In the genomic region with DNA sequence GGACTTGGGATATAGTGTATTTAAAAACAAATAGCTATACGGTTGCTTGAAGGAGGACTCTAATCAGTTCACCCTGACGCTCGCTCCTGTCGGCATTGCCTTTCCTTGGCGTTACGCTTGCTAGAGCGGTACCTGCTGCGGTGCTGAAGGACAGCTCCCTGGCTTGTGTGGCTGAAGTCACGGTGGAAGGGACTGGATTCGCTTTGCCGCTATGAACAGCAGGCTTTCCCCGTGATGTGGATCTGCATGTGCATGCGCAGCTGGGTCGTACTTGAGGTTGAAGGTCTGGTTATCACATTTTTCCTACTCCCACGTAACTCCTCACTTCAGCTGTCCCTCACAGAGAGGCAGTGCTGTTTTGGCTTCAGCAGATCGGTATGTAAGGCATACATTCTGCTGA, we compare ENCODE assay signal across 7 mouse cellular contexts. TPM values are rescaled to one million over a fixed set of nuclear protein-coding genes. Genes with fewer than 3 reads are reported as not detected.
A peak's percentile ranks its signal among the peaks of the same experiment; 100 is the strongest.
DNase-seq lines count a peak whose midpoint lies in the region; ATAC-seq and TF ChIP-seq lines count a peak whose summit lies in the region.

No protein-coding gene starts in this region.

- H3K4me1 ChIP-seq in limb, embryonic 11.5 days (ENCODE audit: control insufficient read depth, insufficient read depth, low read length) = 0 out of 2 replicates have a peak, but pooled peaks cover 5% of the 10 kb centered on the region

- no peaks in the 10 kb centered on the region for H3K36me3 ChIP-seq in limb, embryonic 11.5 days (ENCODE audit: control insufficient read depth, insufficient read depth, low read length)
- H3K36me3 ChIP-seq in myocyte (ENCODE audit: control insufficient read depth, insufficient read depth) = no peaks in the 10 kb centered on the region

- H3K4me2 ChIP-seq in limb, embryonic 11.5 days (ENCODE audit: low read depth, severe bottlenecking) = no peak overlapping the region
- no peak overlapping the region for H3K4me2 ChIP-seq in myocyte (ENCODE audit: low read depth)

- no peak overlapping the region for H3ac ChIP-seq in myocyte (ENCODE audit: control insufficient read depth, insufficient read length)

- no peak for TF ChIP-seq CTCF in Patski (IDR thresholded peaks at IDR 0.05)

- TF ChIP-seq POLR2A in myocyte (IDR thresholded peaks at IDR 0.05; ENCODE audit: insufficient read length, low read depth) = no peak

- no peak overlapping the region for H3K27ac ChIP-seq in limb, embryonic 11.5 days (replicated peaks; ENCODE audit: low read depth, low read length)

- no peak overlapping the region for H3K9ac ChIP-seq in limb, embryonic 11.5 days (ENCODE audit: low read length)

- CTCF ChIA-PET in Patski (lab: Charles Lee) = interaction anchor here (1.1 to 1.2 kb wide), 2 partner anchors 12 to 16 kb away, joined by 3 read pairs; no protein-coding TSS in a partner anchor

- no peaks in the 10 kb centered on the region for H3K9me3 ChIP-seq in limb, embryonic 11.5 days (ENCODE audit: control insufficient read depth, low read length)

- H3K79me2 ChIP-seq in myocyte (ENCODE audit: control insufficient read depth, insufficient read depth) = no peaks in the 10 kb centered on the region

- H3K4me3 ChIP-seq in limb, embryonic 11.5 days (ENCODE audit: low read depth, low read length) = no peak overlapping the region
- no peak overlapping the region for H3K4me3 ChIP-seq in myocyte

- DNase-seq in Patski (ENCODE audit: low read depth, low spot score) = peak; percentile 48
- DNase-seq in brain, adult 2 months (ENCODE audit: low read depth, low spot score) = peak; percentile 81
- DNase-seq in gastrocnemius, adult 18-20 months (ENCODE audit: low spot score) = peak; percentile 17
- peak; percentile 79 for DNase-seq in induced T-regulatory cell, adult 2 months (ENCODE audit: low read depth)
- peak; percentile 97 for DNase-seq in limb, embryonic 11.5 days (ENCODE audit: low spot score)
- DNase-seq in testis, postnatal 10 days (ENCODE audit: low spot score) = peak; percentile 88

- POLR2A ChIA-PET in Patski (lab: Charles Lee) = no interaction called here

- ATAC-seq in Patski = peak; percentile 23
- no peak for ATAC-seq in limb, embryonic 11.5 days (ENCODE audit: insufficient number of reproducible peaks, low FRiP score, low TSS enrichment, low read depth)

- in situ Hi-C loops in Patski (cut with MboI; ENCODE audit: low pct_unique_long_range_greater_than_20kb) = no loop called here

- peaks cover 10% of the 10 kb centered on the region for H3K27me3 ChIP-seq in Patski
- H3K27me3 ChIP-seq in limb, embryonic 11.5 days (ENCODE audit: control insufficient read depth, insufficient read depth, low read length) = peaks cover 25% of the 10 kb centered on the region
- H3K27me3 ChIP-seq in myocyte (ENCODE audit: control insufficient read depth, insufficient read depth, insufficient read length) = peaks cover 53% of the 10 kb centered on the region

- 3% methylated on average over 16 of the region's 16 CpGs for WGBS in limb, embryonic 11.5 days

TF ChIP-seq in myocyte, 11 proteins besides CTCF, POLR2A, EP300 and RAD21:
- TF ChIP-seq MYOD1 (IDR thresholded peaks at IDR 0.05; ENCODE audit: control insufficient read depth in 1 of 3, insufficient read length in 2 of 3, low read depth in 2 of 3) (no peak), REST (IDR thresholded peaks at IDR 0.05; ENCODE audit: insufficient read depth, insufficient read length) (peak; percentile 100)

RNA-seq across cellular contexts. Expression of gene Scn8a, which starts 3.5 kb away (rescaled TPM):
- polyA plus RNA-seq in Patski (2021) = 13.2 TPM
- under 1 TPM; 0.07 to 0.37 TPM for total RNA-seq in gastrocnemius, adult 18-20 months (2021)
- polyA plus RNA-seq in limb, embryonic 11.5 days (2014; fragmentation: Nextera tagmentation; extraction: Ambion mirVana) = 4.5 and 7.3 TPM in 2 replicates
- not detected for polyA plus RNA-seq in myocyte (2012; fragmentation: generic; extraction: Trizol)

Comparison
In these comparisons a context has a peak if more than half of its experiments do, and no peak if none do; other contexts are left out.
1. DNase-seq: peak in every context shown above with its lines; median percentile 97 in limb, embryonic 11.5 days; 88 in testis, postnatal 10 days; 81 in brain, adult 2 months; 79 in induced T-regulatory cell, adult 2 months; 48 in Patski; 17 in gastrocnemius, adult 18-20 months.